Mouse (Mus musculus): ENCODE measurements around the gene Rapgef2. TPM values are rescaled to one million over a fixed set of nuclear protein-coding genes. Genes with fewer than 3 reads are reported as not detected.
A peak's percentile ranks its signal among the peaks of the same experiment; 100 is the strongest.

The Rapgef2 gene
- polyA plus RNA-seq, 1 experiment from 2014 or later, result 4.4 TPM

GRCm38 (mm10) chr3:79269872-79270271, 16.4 kb downstream of the Rapgef2 start:
- Histone ChIP-seq H3K27me3 (ENCODE audit: control insufficient read depth, insufficient read depth, low read length) (no peaks in the 10 kb centered on the region), H3K9ac (ENCODE audit: low read length) (no peak overlapping the region), H3K4me2 (ENCODE audit: low read depth, low read length) (no peak overlapping the region), H3K4me1 (ENCODE audit: control insufficient read depth, insufficient read depth, low read length) (peaks cover 9% of the 10 kb centered on the region), H3K9me3 (replicated peaks; ENCODE audit: control insufficient read depth, low read length) (no peaks in the 10 kb centered on the region), H3K36me3 (ENCODE audit: control insufficient read depth, insufficient read depth, low read length) (no peaks in the 10 kb centered on the region), H3K27ac (ENCODE audit: low read length) (no peak overlapping the region), H3K4me3 (replicated peaks; ENCODE audit: low read length) (no peak overlapping the region)
- 87% methylated on average over 8 of the region's 8 CpGs for WGBS
- ATAC-seq (ENCODE audit: insufficient read depth, low FRiP score), result no peak

GRCm38 (mm10) chr3:79266976-79267375, 19.3 kb downstream of the Rapgef2 start:
- ATAC-seq (ENCODE audit: insufficient read depth, low FRiP score), result no peak
- H3K9ac ChIP-seq (ENCODE audit: low read length), result no peak overlapping the region
- no peaks in the 10 kb centered on the region for H3K9me3 ChIP-seq (replicated peaks; ENCODE audit: control insufficient read depth, low read length)
- H3K27ac ChIP-seq (ENCODE audit: low read length), result no peak overlapping the region
- H3K4me3 ChIP-seq (replicated peaks; ENCODE audit: low read length), result no peak overlapping the region
- 74% methylated on average over 6 of the region's 6 CpGs for WGBS
- H3K27me3 ChIP-seq (ENCODE audit: control insufficient read depth, insufficient read depth, low read length), result no peaks in the 10 kb centered on the region
- no peak overlapping the region for H3K4me2 ChIP-seq (ENCODE audit: low read depth, low read length)
- H3K36me3 ChIP-seq (ENCODE audit: control insufficient read depth, insufficient read depth, low read length), result no peaks in the 10 kb centered on the region
- H3K4me1 ChIP-seq (ENCODE audit: control insufficient read depth, insufficient read depth, low read length), result peaks cover 9% of the 10 kb centered on the region

- Histone ChIP-seq H3K4me2 (ENCODE audit: low read depth, low read length) (no peak overlapping the region), H3K9me3 (replicated peaks; ENCODE audit: control insufficient read depth, low read length) (no peaks in the 10 kb centered on the region), H3K4me1 (ENCODE audit: control insufficient read depth, insufficient read depth, low read length) (no peaks in the 10 kb centered on the region), H3K36me3 (ENCODE audit: control insufficient read depth, insufficient read depth, low read length) (no peaks in the 10 kb centered on the region), H3K9ac (ENCODE audit: low read length) (no peak overlapping the region), H3K27me3 (ENCODE audit: control insufficient read depth, insufficient read depth, low read length) (no peaks in the 10 kb centered on the region), H3K4me3 (replicated peaks; ENCODE audit: low read length) (no peak overlapping the region), H3K27ac (ENCODE audit: low read length) (no peak overlapping the region)
- no peak for ATAC-seq (ENCODE audit: insufficient read depth, low FRiP score)
- 67% methylated on average over 6 of the region's 6 CpGs for WGBS
Observed at GRCm38 (mm10) chr3:79261816-79262316, 24.5 kb downstream of the Rapgef2 start.

- Histone ChIP-seq H3K4me2 (ENCODE audit: low read depth, low read length) (no peak overlapping the region), H3K4me3 (replicated peaks; ENCODE audit: low read length) (no peak overlapping the region), H3K9me3 (replicated peaks; ENCODE audit: control insufficient read depth, low read length) (0 out of 2 replicates have a peak, but pooled peaks cover 5% of the 10 kb centered on the region), H3K27ac (ENCODE audit: low read length) (no peak overlapping the region), H3K9ac (ENCODE audit: low read length) (no peak overlapping the region), H3K4me1 (ENCODE audit: control insufficient read depth, insufficient read depth, low read length) (no peaks in the 10 kb centered on the region), H3K36me3 (ENCODE audit: control insufficient read depth, insufficient read depth, low read length) (no peaks in the 10 kb centered on the region), H3K27me3 (ENCODE audit: control insufficient read depth, insufficient read depth, low read length) (no peaks in the 10 kb centered on the region)
- no peak for ATAC-seq (ENCODE audit: insufficient read depth, low FRiP score)
- 71% methylated on average over 3 of the region's 3 CpGs for WGBS
Observed at GRCm38 (mm10) chr3:79254023-79254422, 32.3 kb downstream of the Rapgef2 start.

GRCm38 (mm10) chr3:79253416-79253815, 32.9 kb downstream of the Rapgef2 start:
- 64% methylated on average over 9 of the region's 9 CpGs for WGBS
- H3K27ac ChIP-seq (ENCODE audit: low read length), result peak overlapping the region; percentile 18; the same call in 1 of the 2 replicates

GRCm38 (mm10) chr3:79252921-79253394, 33.4 kb downstream of the Rapgef2 start:
- 48% methylated on average over 5 of the region's 5 CpGs for WGBS
- Histone ChIP-seq H3K9me3 (replicated peaks; ENCODE audit: control insufficient read depth, low read length) (0 out of 2 replicates have a peak, but pooled peaks cover 5% of the 10 kb centered on the region), H3K9ac (ENCODE audit: low read length) (no peak overlapping the region), H3K36me3 (ENCODE audit: control insufficient read depth, insufficient read depth, low read length) (no peaks in the 10 kb centered on the region), H3K27me3 (ENCODE audit: control insufficient read depth, insufficient read depth, low read length) (no peaks in the 10 kb centered on the region), H3K27ac (ENCODE audit: low read length) (peak overlapping the region; percentile 18; the same call in 1 of the 2 replicates), H3K4me3 (replicated peaks; ENCODE audit: low read length) (no peak overlapping the region), H3K4me1 (ENCODE audit: control insufficient read depth, insufficient read depth, low read length) (0 out of 2 replicates have a peak, but pooled peaks cover 2% of the 10 kb centered on the region), H3K4me2 (ENCODE audit: low read depth, low read length) (no peak overlapping the region)
- no peak for ATAC-seq (ENCODE audit: insufficient read depth, low FRiP score)

More at GRCm38 (mm10) chr3:79253416-79253815, 32.9 kb downstream of the Rapgef2 start:
- no peaks in the 10 kb centered on the region for H3K4me1 ChIP-seq (ENCODE audit: control insufficient read depth, insufficient read depth, low read length)
- H3K9me3 ChIP-seq (replicated peaks; ENCODE audit: control insufficient read depth, low read length), result 0 out of 2 replicates have a peak, but pooled peaks cover 5% of the 10 kb centered on the region
- H3K4me2 ChIP-seq (ENCODE audit: low read depth, low read length), result no peak overlapping the region
- no peaks in the 10 kb centered on the region for H3K27me3 ChIP-seq (ENCODE audit: control insufficient read depth, insufficient read depth, low read length)
- no peak overlapping the region for H3K4me3 ChIP-seq (replicated peaks; ENCODE audit: low read length)
- no peaks in the 10 kb centered on the region for H3K36me3 ChIP-seq (ENCODE audit: control insufficient read depth, insufficient read depth, low read length)
- no peak for ATAC-seq (ENCODE audit: insufficient read depth, low FRiP score)
- no peak overlapping the region for H3K9ac ChIP-seq (ENCODE audit: low read length)

- WGBS, result 32% methylated on average over 1 of the region's 1 CpGs
- H3K27me3 ChIP-seq (ENCODE audit: control insufficient read depth, insufficient read depth, low read length), result no peaks in the 10 kb centered on the region
- peaks cover 11% of the 10 kb centered on the region; the same call in 1 of the 2 replicates for H3K4me1 ChIP-seq (ENCODE audit: control insufficient read depth, insufficient read depth, low read length)
- no peak overlapping the region for H3K4me2 ChIP-seq (ENCODE audit: low read depth, low read length)
- 0 out of 2 replicates have a peak, but pooled peaks cover 5% of the 10 kb centered on the region for H3K9me3 ChIP-seq (replicated peaks; ENCODE audit: control insufficient read depth, low read length)
- H3K36me3 ChIP-seq (ENCODE audit: control insufficient read depth, insufficient read depth, low read length), result no peaks in the 10 kb centered on the region
- no peak overlapping the region for H3K9ac ChIP-seq (ENCODE audit: low read length)
- no peak overlapping the region for H3K4me3 ChIP-seq (replicated peaks; ENCODE audit: low read length)
- ATAC-seq (ENCODE audit: insufficient read depth, low FRiP score), result no peak
- no peak overlapping the region for H3K27ac ChIP-seq (ENCODE audit: low read length)
Observed at GRCm38 (mm10) chr3:79249955-79250354, 36.4 kb downstream of the Rapgef2 start.

- no peak for ATAC-seq (ENCODE audit: insufficient read depth, low FRiP score)
- Histone ChIP-seq H3K36me3 (ENCODE audit: control insufficient read depth, insufficient read depth, low read length) (no peaks in the 10 kb centered on the region), H3K4me1 (ENCODE audit: control insufficient read depth, insufficient read depth, low read length) (peaks cover 11% of the 10 kb centered on the region; the same call in 1 of the 2 replicates), H3K27me3 (ENCODE audit: control insufficient read depth, insufficient read depth, low read length) (no peaks in the 10 kb centered on the region), H3K4me2 (ENCODE audit: low read depth, low read length) (no peak overlapping the region), H3K9ac (ENCODE audit: low read length) (no peak overlapping the region), H3K4me3 (replicated peaks; ENCODE audit: low read length) (no peak overlapping the region), H3K27ac (ENCODE audit: low read length) (no peak overlapping the region), H3K9me3 (replicated peaks; ENCODE audit: control insufficient read depth, low read length) (0 out of 2 replicates have a peak, but pooled peaks cover 5% of the 10 kb centered on the region)
- 87% methylated on average over 5 of the region's 5 CpGs for WGBS
Observed at GRCm38 (mm10) chr3:79248659-79249235, 37.6 kb downstream of the Rapgef2 start.

GRCm38 (mm10) chr3:79248208-79248607, 38.1 kb downstream of the Rapgef2 start:
- Histone ChIP-seq H3K9ac (ENCODE audit: low read length) (no peak overlapping the region), H3K27me3 (ENCODE audit: control insufficient read depth, insufficient read depth, low read length) (no peaks in the 10 kb centered on the region), H3K4me3 (replicated peaks; ENCODE audit: low read length) (no peak overlapping the region), H3K27ac (ENCODE audit: low read length) (no peak overlapping the region; the same call in 1 of the 2 replicates), H3K9me3 (replicated peaks; ENCODE audit: control insufficient read depth, low read length) (0 out of 2 replicates have a peak, but pooled peaks cover 5% of the 10 kb centered on the region), H3K4me1 (ENCODE audit: control insufficient read depth, insufficient read depth, low read length) (peaks cover 15% of the 10 kb centered on the region), H3K36me3 (ENCODE audit: control insufficient read depth, insufficient read depth, low read length) (no peaks in the 10 kb centered on the region), H3K4me2 (ENCODE audit: low read depth, low read length) (no peak overlapping the region)
- 68% methylated on average over 11 of the region's 11 CpGs for WGBS
- ATAC-seq (ENCODE audit: insufficient read depth, low FRiP score), result 0 out of 2 replicates have a peak, but pooled peaks have one; percentile 44
